ENCODE assay signal across 9 mouse cellular contexts in the genomic region with DNA sequence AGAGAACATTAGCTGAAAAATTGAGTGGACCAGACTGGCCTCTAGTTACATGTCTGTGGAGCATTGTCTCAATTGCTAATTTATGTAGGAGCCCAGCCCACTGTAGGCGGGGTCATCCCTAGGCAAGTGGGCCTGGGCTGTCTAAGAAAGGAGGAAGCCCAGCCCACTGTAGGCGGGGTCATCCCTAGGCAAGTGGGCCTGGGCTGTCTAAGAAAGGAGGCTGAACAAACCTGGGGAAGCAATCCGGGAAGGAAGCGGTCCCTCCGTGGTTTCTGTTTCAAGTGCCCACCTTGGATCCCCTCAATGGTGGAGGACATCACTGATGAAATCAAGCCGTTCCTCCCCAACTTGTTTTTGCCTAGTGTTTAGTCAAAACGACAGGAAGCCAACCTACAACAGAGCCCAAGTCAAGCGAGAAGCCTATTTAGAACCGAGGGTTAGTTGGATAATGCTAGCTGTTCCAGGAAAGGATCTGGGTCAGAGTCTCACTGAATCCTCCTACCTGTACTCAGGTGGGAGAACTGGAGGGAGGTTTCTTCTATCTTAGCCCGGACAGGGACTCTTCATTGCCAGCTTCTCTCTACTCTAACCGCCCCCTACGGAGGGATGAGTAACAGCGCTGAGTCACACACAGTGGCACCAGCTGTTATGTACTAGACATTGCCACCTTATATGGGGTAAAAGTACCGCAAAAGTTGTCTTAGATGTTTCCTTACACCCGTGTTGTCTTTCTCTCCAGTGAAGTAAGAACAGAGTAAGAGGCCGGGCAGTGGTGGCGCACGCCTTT. TPM values are rescaled to one million over a fixed set of nuclear protein-coding genes. Genes with fewer than 3 reads are reported as not detected.
A peak's percentile ranks its signal among the peaks of the same experiment; 100 is the strongest.
DNase-seq lines count a peak whose midpoint lies in the region; ATAC-seq and TF ChIP-seq lines count a peak whose summit lies in the region.
"Had no signal": no experiment of that assay in that cellular context is flagged by ENCODE, and none has a peak within 500 bp of the region (broad histone marks: within the 10 kb centered on the region; RNA-seq: fewer than 3 reads in every experiment).

No protein-coding gene starts in this region.

- no peaks in the 10 kb centered on the region for H3K4me1 ChIP-seq in forebrain, embryonic 11.5 days (replicated peaks; ENCODE audit: control insufficient read depth, insufficient read depth, low read length)
- peaks cover 3% of the 10 kb centered on the region; the same call in 1 of the 2 replicates for H3K4me1 ChIP-seq in forebrain, embryonic 10.5 days
- H3K4me1 ChIP-seq in stomach, embryonic 14.5 days (ENCODE audit: control insufficient read depth, insufficient read depth, low read length), result no peaks in the 10 kb centered on the region
- no peaks in the 10 kb centered on the region for H3K4me1 ChIP-seq in stomach, postnatal 0 days (replicated peaks; ENCODE audit: control insufficient read depth, insufficient read depth)
- H3K4me1 ChIP-seq in stomach, embryonic 16.5 days (ENCODE audit: control insufficient read depth, insufficient read depth, low read length), result no peaks in the 10 kb centered on the region

- no peak for DNase-seq in forebrain, embryonic 11.5 days (ENCODE audit: low spot score)
- DNase-seq in forebrain, embryonic 10.5 days (ENCODE audit: extremely low spot score, low spot score), result no peak
- DNase-seq in stomach, postnatal 0 days (ENCODE audit: low spot score), result no peak
- no peak for DNase-seq in cerebellum, adult 11 months
- DNase-seq: gastrocnemius, postnatal 25 days had no signal

- no peaks in the 10 kb centered on the region for H3K36me3 ChIP-seq in forebrain, embryonic 11.5 days (ENCODE audit: control insufficient read depth, insufficient read depth, low read length)
- no peaks in the 10 kb centered on the region for H3K36me3 ChIP-seq in forebrain, embryonic 10.5 days (replicated peaks)
- H3K36me3 ChIP-seq in stomach, embryonic 14.5 days (ENCODE audit: control insufficient read depth, insufficient read depth, low read length), result no peaks in the 10 kb centered on the region
- H3K36me3 ChIP-seq in stomach, postnatal 0 days (ENCODE audit: control insufficient read depth, insufficient read depth, low read length), result no peaks in the 10 kb centered on the region
- H3K36me3 ChIP-seq in stomach, embryonic 16.5 days (ENCODE audit: control insufficient read depth, insufficient read depth, low read length), result no peaks in the 10 kb centered on the region

- H3K27me3 ChIP-seq in forebrain, embryonic 11.5 days (ENCODE audit: control insufficient read depth, insufficient read depth, low read length), result no peaks in the 10 kb centered on the region
- no peaks in the 10 kb centered on the region for H3K27me3 ChIP-seq in forebrain, embryonic 10.5 days (ENCODE audit: poor library complexity, severe bottlenecking)
- H3K27me3 ChIP-seq in stomach, embryonic 14.5 days (ENCODE audit: control insufficient read depth, insufficient read depth, low read length), result no peaks in the 10 kb centered on the region
- H3K27me3 ChIP-seq in stomach, postnatal 0 days (ENCODE audit: control insufficient read depth, insufficient read depth, low read length), result no peaks in the 10 kb centered on the region
- no peaks in the 10 kb centered on the region for H3K27me3 ChIP-seq in stomach, embryonic 16.5 days (ENCODE audit: control insufficient read depth, insufficient read depth, low read length)

- H3K4me2 ChIP-seq in forebrain, embryonic 11.5 days (ENCODE audit: low read depth, low read length, severe bottlenecking), result no peak overlapping the region
- no peak overlapping the region for H3K4me2 ChIP-seq in stomach, embryonic 14.5 days (replicated peaks; ENCODE audit: low read depth, low read length)
- H3K4me2 ChIP-seq in stomach, postnatal 0 days (replicated peaks; ENCODE audit: low read depth), result no peak overlapping the region
- no peak overlapping the region for H3K4me2 ChIP-seq in stomach, embryonic 16.5 days (ENCODE audit: low read depth, low read length)

- H3K9me3 ChIP-seq in forebrain, embryonic 11.5 days (ENCODE audit: control insufficient read depth, low read length), result no peaks in the 10 kb centered on the region
- no peaks in the 10 kb centered on the region for H3K9me3 ChIP-seq in forebrain, embryonic 10.5 days
- no peaks in the 10 kb centered on the region for H3K9me3 ChIP-seq in stomach, embryonic 14.5 days (ENCODE audit: control insufficient read depth, low read depth, low read length)
- H3K9me3 ChIP-seq in stomach, postnatal 0 days (ENCODE audit: control insufficient read depth, low read length), result no peaks in the 10 kb centered on the region
- no peaks in the 10 kb centered on the region for H3K9me3 ChIP-seq in stomach, embryonic 16.5 days (replicated peaks; ENCODE audit: control insufficient read depth, low read length)

- ATAC-seq in forebrain, embryonic 11.5 days (replicated peaks; ENCODE audit: low FRiP score), result peak; percentile 61; the same call in 1 of the 2 replicates
- ATAC-seq in stomach, embryonic 14.5 days (ENCODE audit: insufficient number of reproducible peaks, insufficient read depth, low FRiP score, low read depth), result peak; percentile 71; the same call in 1 of the 2 replicates
- ATAC-seq in stomach, postnatal 0 days (ENCODE audit: low FRiP score, low TSS enrichment), result no peak
- peak; percentile 93 for ATAC-seq in inflammation-experienced regulatory T-cells, adult 6 months
- peak; percentile 72; the same call in 1 of the 2 replicates for ATAC-seq in stomach, embryonic 16.5 days (ENCODE audit: insufficient read depth, low FRiP score)
- ATAC-seq in cerebellum, adult (ENCODE audit: insufficient number of reproducible peaks, low FRiP score, low TSS enrichment), result no peak

- no peak overlapping the region for H3K4me3 ChIP-seq in forebrain, embryonic 11.5 days (ENCODE audit: low read depth, low read length)
- H3K4me3 ChIP-seq in forebrain, embryonic 10.5 days, result no peak overlapping the region
- no peak overlapping the region for H3K4me3 ChIP-seq in stomach, embryonic 14.5 days (ENCODE audit: low read depth, low read length)
- no peak overlapping the region for H3K4me3 ChIP-seq in stomach, postnatal 0 days (ENCODE audit: low read depth, low read length)
- no peak overlapping the region for H3K4me3 ChIP-seq in stomach, embryonic 16.5 days (replicated peaks; ENCODE audit: low read length)

- WGBS in forebrain, embryonic 11.5 days, result 67% methylated on average over 18 of the region's 18 CpGs
- WGBS in forebrain, embryonic 10.5 days, result 66% methylated on average over 18 of the region's 18 CpGs
- WGBS in stomach, embryonic 14.5 days, result 62% methylated on average over 18 of the region's 18 CpGs
- WGBS in stomach, postnatal 0 days, result 65% methylated on average over 18 of the region's 18 CpGs
- WGBS in stomach, embryonic 16.5 days, result 63% methylated on average over 18 of the region's 18 CpGs

- H3K27ac ChIP-seq in forebrain, embryonic 11.5 days (ENCODE audit: low read depth, low read length), result no peak overlapping the region
- no peak overlapping the region for H3K27ac ChIP-seq in forebrain, embryonic 10.5 days
- H3K27ac ChIP-seq in stomach, embryonic 14.5 days (ENCODE audit: low read length), result no peak overlapping the region
- no peak overlapping the region for H3K27ac ChIP-seq in stomach, postnatal 0 days (replicated peaks)
- H3K27ac ChIP-seq in stomach, embryonic 16.5 days (ENCODE audit: low read length), result no peak overlapping the region

- no peak for TF ChIP-seq EP300 in stomach, postnatal 0 days (optimal IDR thresholded peaks at IDR 0.05)

- no peak overlapping the region for H3K9ac ChIP-seq in forebrain, embryonic 11.5 days (ENCODE audit: low read length)
- H3K9ac ChIP-seq in stomach, embryonic 14.5 days (replicated peaks; ENCODE audit: low read depth, low read length), result no peak overlapping the region
- no peak overlapping the region for H3K9ac ChIP-seq in stomach, postnatal 0 days (ENCODE audit: low read length)
- no peak overlapping the region for H3K9ac ChIP-seq in stomach, embryonic 16.5 days (ENCODE audit: low read length)

- no peak for TF ChIP-seq CTCF in stomach, postnatal 0 days (IDR thresholded peaks at IDR 0.05; ENCODE audit: low read depth)

RNA-seq across cellular contexts. Expression of a gene that starts 16.6 kb away (rescaled TPM):
- 18.8 and 19.8 TPM in 2 replicates for polyA plus RNA-seq in forebrain, embryonic 11.5 days (2014; fragmentation: Nextera tagmentation; extraction: Ambion mirVana)
- 12.5 TPM in 2 replicates for polyA plus RNA-seq in forebrain, embryonic 10.5 days (2016; fragmentation: Nextera tagmentation; extraction: Ambion mirVana)
- polyA plus RNA-seq in stomach, embryonic 14.5 days (2014; fragmentation: Nextera tagmentation; extraction: Ambion mirVana), result 1.5 and 2.0 TPM in 2 replicates
- polyA plus RNA-seq in stomach, postnatal 0 days (2015; fragmentation: Nextera tagmentation; extraction: Ambion mirVana), result 0.47 and 0.59 TPM in 2 replicates
- polyA plus RNA-seq in inflammation-experienced regulatory T-cells, adult 6 months (2017; shearing (Covaris generic)), result under 1 TPM; 0.50 to 0.58 (median 0.57) TPM
- 1.5 TPM in 2 replicates for polyA plus RNA-seq in stomach, embryonic 16.5 days (2015; fragmentation: Nextera tagmentation; extraction: Ambion mirVana)

RNA-seq across cellular contexts. Expression of a gene that starts 24.8 kb away (rescaled TPM):
- 142 and 151 TPM in 2 replicates for polyA plus RNA-seq in forebrain, embryonic 11.5 days (2014; fragmentation: Nextera tagmentation; extraction: Ambion mirVana)
- polyA plus RNA-seq in forebrain, embryonic 10.5 days (2016; fragmentation: Nextera tagmentation; extraction: Ambion mirVana), result 162 and 164 TPM in 2 replicates
- polyA plus RNA-seq in stomach, embryonic 14.5 days (2014; fragmentation: Nextera tagmentation; extraction: Ambion mirVana), result 79.8 and 80.4 TPM in 2 replicates
- 28.1 and 29.2 TPM in 2 replicates for polyA plus RNA-seq in stomach, postnatal 0 days (2015; fragmentation: Nextera tagmentation; extraction: Ambion mirVana)
- 10 to 100 TPM; 27.9 to 47.0 (median 36.6) TPM for polyA plus RNA-seq in inflammation-experienced regulatory T-cells, adult 6 months (2017; shearing (Covaris generic))
- polyA plus RNA-seq in stomach, embryonic 16.5 days (2015; fragmentation: Nextera tagmentation; extraction: Ambion mirVana), result 66.5 and 71.1 TPM in 2 replicates

RNA-seq across cellular contexts. Expression of a gene that starts 28.6 kb away (rescaled TPM):
- 28.8 and 29.9 TPM in 2 replicates for polyA plus RNA-seq in forebrain, embryonic 11.5 days (2014; fragmentation: Nextera tagmentation; extraction: Ambion mirVana)
- polyA plus RNA-seq in forebrain, embryonic 10.5 days (2016; fragmentation: Nextera tagmentation; extraction: Ambion mirVana), result 23.8 and 24.4 TPM in 2 replicates
- polyA plus RNA-seq in stomach, embryonic 14.5 days (2014; fragmentation: Nextera tagmentation; extraction: Ambion mirVana), result 38.1 and 41.7 TPM in 2 replicates
- 59.3 and 70.0 TPM in 2 replicates for polyA plus RNA-seq in stomach, postnatal 0 days (2015; fragmentation: Nextera tagmentation; extraction: Ambion mirVana)
- 10 to 100 TPM; 52.5 to 66.4 (median 63.3) TPM for polyA plus RNA-seq in inflammation-experienced regulatory T-cells, adult 6 months (2017; shearing (Covaris generic))
- 39.6 and 40.3 TPM in 2 replicates for polyA plus RNA-seq in stomach, embryonic 16.5 days (2015; fragmentation: Nextera tagmentation; extraction: Ambion mirVana)

Comparison
In these comparisons a context has a peak if more than half of its experiments do, and no peak if none do; other contexts are left out.
1. ATAC-seq: peak in forebrain, embryonic 11.5 days (single experiment), stomach, embryonic 14.5 days (single experiment), inflammation-experienced regulatory T-cells, adult 6 months (single experiment) and stomach, embryonic 16.5 days (single experiment); none in stomach, postnatal 0 days (single experiment) and cerebellum, adult (single experiment).